Mouse (Mus musculus) hindbrain, embryonic 15.5 days (tissue): Measurements from ENCODE around the gene Dcps. TPM values are rescaled to one million over a fixed set of nuclear protein-coding genes. Genes with fewer than 3 reads are reported as not detected.
A peak's percentile ranks its signal among the peaks of the same experiment; 100 is the strongest.

Experiments
- ATAC-seq: fragments of 200-750 bp; cut with Nextera tagmentation; 2 replicates; pipeline ENCODE4 v1.8.0; 2017; ENCODE audit warnings: low read depth, moderate number of reproducible peaks, moderate TSS enrichment; ENCODE audit not compliant: low FRiP score
- H3K27ac ChIP-seq: fragments of 300-500 bp; sonication (generic); replicated peaks from 2 replicates; pipeline ENCODE4 v1.5.1; 2015; ENCODE audit warnings: mild to moderate bottlenecking, inconsistent platforms
- H3K27me3 ChIP-seq: fragments of 300-500 bp; sonication (generic); 2 replicates; pipeline ENCODE4 v1.6.1; 2015; ENCODE audit warnings: control low read depth, inconsistent platforms
- H3K36me3 ChIP-seq: fragments of 300-500 bp; sonication (generic); 2 replicates; pipeline ENCODE4 v1.6.1; 2015; ENCODE audit warnings: control low read depth, inconsistent platforms
- H3K4me1 ChIP-seq: fragments of 300-500 bp; sonication (generic); replicated peaks from 2 replicates; pipeline ENCODE4 v1.6.1; 2015; ENCODE audit warnings: control low read depth, inconsistent platforms
- H3K4me2 ChIP-seq: fragments of 300-500 bp; sonication (generic); 2 replicates; pipeline ENCODE4 v1.6.1; 2015; ENCODE audit warnings: moderate library complexity, mild to moderate bottlenecking, inconsistent platforms
- H3K4me3 ChIP-seq: fragments of 300-500 bp; sonication (generic); 2 replicates; pipeline ENCODE4 v1.5.1; 2015; ENCODE audit warnings: mild to moderate bottlenecking, inconsistent platforms
- H3K9ac ChIP-seq: fragments of 300-500 bp; sonication (generic); 2 replicates; pipeline ENCODE4 v1.6.1; 2015; ENCODE audit warnings: inconsistent platforms
- H3K9me3 ChIP-seq: fragments of 300-500 bp; sonication (generic); 2 replicates; pipeline ENCODE4 v1.6.1; 2016; ENCODE audit warnings: control low read depth, inconsistent platforms
- WGBS: fragments of 180-500 bp; shearing (Covaris S2); methylation state at CpG from one replicate; pipeline ENCODE4 v1.1.7; 2015; 5-methylcytosine and 5-hydroxymethylcytosine counted together
- polyA plus RNA-seq: library from polyadenylated mRNA; unstranded; fragments of >200 nt; fragmentation: Nextera tagmentation; extraction: Ambion mirVana; gene quantifications from 2 replicates; pipeline ENCODE4 v1.2.1, GENCODE M21; 2015

Dcps gene
- polyA plus RNA-seq, 1 experiment from 2014 or later = 71.9 TPM

- H3K36me3 ChIP-seq = 0 out of 2 replicates have a peak, but pooled peaks cover 9% of the 10 kb centered on the region
- 90% methylated on average over 11 of the region's 11 CpGs for WGBS
Measured at GRCm38 (mm10) chr9:35123804-35124677, 51.8 kb downstream of the Dcps start.

GRCm38 (mm10) chr9:35123456-35123803, 52.4 kb downstream of the Dcps start:
- Histone ChIP-seq H3K4me1 (no peaks in the 10 kb centered on the region), H3K9me3 (no peaks in the 10 kb centered on the region), H3K27ac (no peak overlapping the region), H3K9ac (no peak overlapping the region), H3K4me2 (no peak overlapping the region), H3K4me3 (no peak overlapping the region), H3K36me3 (0 out of 2 replicates have a peak, but pooled peaks cover 9% of the 10 kb centered on the region), H3K27me3 (no peaks in the 10 kb centered on the region)
- ATAC-seq = no peak
- 79% methylated on average over 2 of the region's 2 CpGs for WGBS

More at GRCm38 (mm10) chr9:35123804-35124677, 51.8 kb downstream of the Dcps start:
- Histone ChIP-seq H3K9me3 (no peaks in the 10 kb centered on the region), H3K9ac (no peak overlapping the region), H3K27ac (no peak overlapping the region), H3K4me1 (no peaks in the 10 kb centered on the region), H3K4me3 (no peak overlapping the region), H3K4me2 (no peak overlapping the region), H3K27me3 (no peaks in the 10 kb centered on the region)
- no peak for ATAC-seq

- no peak overlapping the region for H3K4me2 ChIP-seq
- H3K27me3 ChIP-seq = no peaks in the 10 kb centered on the region
- H3K9ac ChIP-seq = no peak overlapping the region
- no peak overlapping the region for H3K27ac ChIP-seq
- peaks cover 2% of the 10 kb centered on the region for H3K4me1 ChIP-seq
- no peaks in the 10 kb centered on the region for H3K9me3 ChIP-seq
- H3K36me3 ChIP-seq = 0 out of 2 replicates have a peak, but pooled peaks cover 9% of the 10 kb centered on the region
- no peak for ATAC-seq
- H3K4me3 ChIP-seq = no peak overlapping the region
- 89% methylated on average over 5 of the region's 5 CpGs for WGBS
Measured at GRCm38 (mm10) chr9:35122551-35123266, 53.2 kb downstream of the Dcps start.

DNA sequence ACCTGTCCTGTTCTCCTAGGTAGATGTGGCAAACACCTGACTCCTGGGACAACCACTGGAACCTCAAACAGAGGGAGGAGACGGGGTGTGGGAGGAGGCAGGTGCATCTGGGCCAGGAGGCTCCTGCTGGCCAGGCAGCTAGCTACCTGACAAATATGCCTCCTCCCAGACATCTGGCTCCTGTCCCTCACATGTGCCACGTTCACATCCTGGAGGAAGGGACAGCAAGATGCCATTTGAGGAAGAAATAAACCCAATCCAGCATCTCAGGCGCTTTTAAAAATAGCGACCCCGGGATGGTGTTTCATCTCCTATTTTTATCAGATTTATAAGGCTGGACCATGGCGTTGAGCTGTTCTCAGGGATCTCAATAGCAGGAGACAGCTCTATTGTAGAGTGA, 56.7 kb downstream of the Dcps start, which contains the start of gene St3gal4:
St3gal4 (minus strand) TSS at position 101 of the 400 bp plus-strand sequence.
- no peak within 1 kb of the TSS for H3K27ac ChIP-seq
- H3K4me2 ChIP-seq = no peak within 1 kb of the TSS
- no peak for ATAC-seq
- H3K27me3 ChIP-seq = no peaks in the 10 kb centered on the region
- no peaks in the 10 kb centered on the region for H3K9me3 ChIP-seq
- H3K9ac ChIP-seq = no peak within 1 kb of the TSS
- H3K4me3 ChIP-seq = no peak within 1 kb of the TSS
- 0 out of 2 replicates have a peak, but pooled peaks cover 3% of the 10 kb centered on the region for H3K36me3 ChIP-seq
- peaks cover 19% of the 10 kb centered on the region for H3K4me1 ChIP-seq
- WGBS = 75% methylated on average over 6 of the region's 6 CpGs

- Histone ChIP-seq H3K4me2 (no peak overlapping the region), H3K36me3 (0 out of 2 replicates have a peak, but pooled peaks cover 3% of the 10 kb centered on the region), H3K27ac (no peak overlapping the region), H3K9ac (no peak overlapping the region), H3K27me3 (no peaks in the 10 kb centered on the region), H3K4me1 (peaks cover 19% of the 10 kb centered on the region), H3K9me3 (no peaks in the 10 kb centered on the region), H3K4me3 (no peak overlapping the region)
- no peak for ATAC-seq
- 99% methylated on average over 2 of the region's 2 CpGs for whole genome bisulfite sequencing
Measured at GRCm38 (mm10) chr9:35118563-35118962, 57.3 kb downstream of the Dcps start.

DNA sequence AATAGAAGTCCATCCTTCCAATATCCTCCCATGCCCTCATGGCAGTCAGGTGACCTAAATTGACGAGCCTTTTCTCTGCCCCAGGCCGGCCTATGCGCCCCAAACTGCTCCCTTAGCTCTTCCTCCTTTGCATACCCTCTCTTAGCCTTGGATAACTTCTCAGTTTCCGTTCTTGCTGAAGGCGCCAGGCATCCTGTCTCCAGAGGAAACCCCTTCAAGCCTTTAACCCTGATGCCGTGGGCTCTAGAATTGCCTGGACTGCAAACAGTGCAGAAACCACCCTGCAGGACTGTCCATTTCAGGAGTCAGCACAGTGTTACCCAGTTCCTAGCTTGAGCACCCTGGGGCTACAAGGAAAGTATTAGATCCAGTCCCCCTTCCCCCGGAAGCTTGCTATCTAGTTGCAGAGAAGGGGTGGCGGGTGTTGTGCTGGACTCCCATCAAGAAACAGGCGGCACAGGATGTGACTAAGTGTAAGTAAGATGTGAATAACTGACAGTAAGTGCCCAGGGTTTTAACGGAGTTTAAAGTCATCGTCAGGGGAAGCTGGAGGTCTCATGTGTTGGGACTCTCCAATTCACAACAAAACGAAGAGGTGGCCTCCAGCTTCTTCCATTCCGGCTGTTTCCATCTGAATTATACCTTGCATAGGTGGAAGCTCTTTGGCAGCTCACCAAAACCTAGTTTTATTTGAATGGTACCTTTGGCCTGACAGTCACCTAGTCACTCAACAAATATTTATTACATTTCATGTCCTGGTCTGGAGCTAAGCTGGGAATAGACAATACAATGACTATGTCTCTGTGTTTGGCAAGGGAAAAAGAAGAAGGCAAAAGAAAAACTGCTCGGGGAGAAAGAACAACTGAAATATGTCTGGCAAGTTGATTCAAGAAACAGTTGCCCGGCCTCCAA, 58.2 kb downstream of the Dcps start:
- Histone ChIP-seq H3K4me3 (peak overlapping the region; percentile 59), H3K36me3 (no peaks in the 10 kb centered on the region), H3K4me2 (peak overlapping the region; percentile 70), H3K9me3 (no peaks in the 10 kb centered on the region), H3K27me3 (no peaks in the 10 kb centered on the region), H3K27ac (peak overlapping the region; percentile 84), H3K4me1 (peaks cover 19% of the 10 kb centered on the region), H3K9ac (peak overlapping the region; percentile 65)
- ATAC-seq = peak; percentile 3; the same call in 1 of the 2 replicates
- 29% methylated on average over 15 of the region's 15 CpGs for WGBS

- under 1% methylated on average over 80 of the region's 84 CpGs for WGBS
- peak overlapping the region; percentile 65 for H3K9ac ChIP-seq
- peak; percentile 95 for ATAC-seq
- peaks cover 28% of the 10 kb centered on the region for H3K4me1 ChIP-seq
- peak overlapping the region; percentile 84 for H3K27ac ChIP-seq
- no peaks in the 10 kb centered on the region for H3K9me3 ChIP-seq
- no peaks in the 10 kb centered on the region for H3K36me3 ChIP-seq
- peak overlapping the region; percentile 59 for H3K4me3 ChIP-seq
- H3K27me3 ChIP-seq = no peaks in the 10 kb centered on the region
- H3K4me2 ChIP-seq = peak overlapping the region; percentile 70
Measured at GRCm38 (mm10) chr9:35116391-35117381, 59.2 kb downstream of the Dcps start.

GRCm38 (mm10) chr9:35115804-35116203, 60.1 kb downstream of the Dcps start:
- no peaks in the 10 kb centered on the region for H3K9me3 ChIP-seq
- no peaks in the 10 kb centered on the region for H3K36me3 ChIP-seq
- peak overlapping the region; percentile 59 for H3K4me3 ChIP-seq
- H3K4me1 ChIP-seq = peaks cover 28% of the 10 kb centered on the region
- peak overlapping the region; percentile 65 for H3K9ac ChIP-seq
- no peak overlapping the region for H3K27ac ChIP-seq
- peak overlapping the region; percentile 70 for H3K4me2 ChIP-seq
- ATAC-seq = peak; percentile 2; the same call in 1 of the 2 replicates
- 41% methylated on average over 4 of the region's 4 CpGs for WGBS
- H3K27me3 ChIP-seq = no peaks in the 10 kb centered on the region

GRCm38 (mm10) chr9:35115299-35115698, 60.6 kb downstream of the Dcps start:
- Histone ChIP-seq H3K9ac (no peak overlapping the region), H3K9me3 (no peaks in the 10 kb centered on the region), H3K4me3 (no peak overlapping the region), H3K4me1 (peaks cover 28% of the 10 kb centered on the region), H3K36me3 (no peaks in the 10 kb centered on the region), H3K27ac (no peak overlapping the region), H3K27me3 (no peaks in the 10 kb centered on the region), H3K4me2 (peak overlapping the region; percentile 70)
- ATAC-seq = no peak
- 67% methylated on average over 3 of the region's 4 CpGs for WGBS

GRCm38 (mm10) chr9:35114234-35114633, 61.6 kb downstream of the Dcps start:
- Histone ChIP-seq H3K9ac (no peak overlapping the region), H3K4me1 (peaks cover 28% of the 10 kb centered on the region), H3K27me3 (no peaks in the 10 kb centered on the region), H3K36me3 (no peaks in the 10 kb centered on the region), H3K4me3 (no peak overlapping the region), H3K9me3 (no peaks in the 10 kb centered on the region), H3K27ac (no peak overlapping the region), H3K4me2 (no peak overlapping the region)
- WGBS = 95% methylated on average over 3 of the region's 3 CpGs
- ATAC-seq = no peak
